ENCODE assay signal across 36 mouse cellular contexts in genomic region chr1:80162943-80163342, GRCm38 (mm10). TPM values are rescaled to one million over a fixed set of nuclear protein-coding genes. Genes with fewer than 3 reads are reported as not detected.
"Had no signal": no experiment of that assay in that cellular context is flagged by ENCODE, and none has a peak within 500 bp of the region (broad histone marks: within the 10 kb centered on the region; RNA-seq: fewer than 3 reads in every experiment).

No protein-coding gene starts in this region.

- H3K9ac ChIP-seq: heart, embryonic 12.5 days; heart, embryonic 13.5 days; heart, embryonic 15.5 days; hindbrain, embryonic 12.5 days; hindbrain, embryonic 13.5 days; hindbrain, embryonic 14.5 days; hindbrain, embryonic 15.5 days; intestine, embryonic 15.5 days; kidney, embryonic 15.5 days had no signal

- H3K4me1 ChIP-seq: heart, embryonic 10.5 days; heart, embryonic 12.5 days; heart, embryonic 13.5 days; heart, embryonic 15.5 days; hindbrain, embryonic 10.5 days; hindbrain, embryonic 12.5 days; hindbrain, embryonic 13.5 days; hindbrain, embryonic 15.5 days; intestine, embryonic 15.5 days; kidney, embryonic 15.5 days had no signal

- H3K27ac ChIP-seq: heart, embryonic 10.5 days; heart, embryonic 13.5 days; heart, embryonic 15.5 days; hindbrain, embryonic 10.5 days; hindbrain, embryonic 12.5 days; hindbrain, embryonic 13.5 days; hindbrain, embryonic 14.5 days; hindbrain, embryonic 15.5 days; hindbrain, postnatal 0 days; intestine, embryonic 15.5 days; kidney, embryonic 15.5 days; kidney, postnatal 0 days; layer of hippocampus, adult 2 months had no signal

- H3K4me2 ChIP-seq: heart, embryonic 11.5 days; heart, embryonic 12.5 days; heart, embryonic 13.5 days; heart, embryonic 15.5 days; hindbrain, embryonic 12.5 days; hindbrain, embryonic 13.5 days; hindbrain, embryonic 14.5 days; hindbrain, embryonic 15.5 days; intestine, embryonic 15.5 days; kidney, embryonic 15.5 days had no signal

- ATAC-seq: hindbrain, embryonic 16.5 days; hindbrain, postnatal 0 days; inflammation-experienced regulatory T-cells, adult 6 months; intestine, embryonic 15.5 days; intestine, embryonic 16.5 days; intestine, postnatal 0 days had no signal

- DNase-seq: heart, postnatal 10 days; heart, postnatal 14 days; heart, postnatal 36 days; heart, postnatal 4 days; kidney, adult 11 months; kidney, adult 18-20 months; kidney, adult 2 months; kidney, adult 8-10 months; kidney, adult 9 months; kidney, postnatal 10 days; kidney, postnatal 14 days; kidney, postnatal 25 days; kidney, postnatal 36 days; kidney, postnatal 4 days; layer of hippocampus, adult 9-11 months; layer of hippocampus, postnatal 36 days had no signal

- H3K4me3 ChIP-seq: heart, embryonic 10.5 days; heart, embryonic 12.5 days; heart, embryonic 13.5 days; heart, embryonic 15.5 days; hindbrain, embryonic 10.5 days; hindbrain, embryonic 12.5 days; hindbrain, embryonic 13.5 days; hindbrain, embryonic 15.5 days; intestine, embryonic 15.5 days; kidney, embryonic 15.5 days; layer of hippocampus, adult 2 months had no signal

- H3K9me3 ChIP-seq: heart, embryonic 10.5 days; heart, embryonic 12.5 days; heart, embryonic 13.5 days; heart, embryonic 15.5 days; hindbrain, embryonic 10.5 days; hindbrain, embryonic 12.5 days; hindbrain, embryonic 13.5 days; hindbrain, embryonic 15.5 days; intestine, embryonic 15.5 days; kidney, embryonic 15.5 days had no signal

- H3K36me3 ChIP-seq: heart, embryonic 10.5 days; heart, embryonic 12.5 days; heart, embryonic 13.5 days; heart, embryonic 15.5 days; hindbrain, embryonic 10.5 days; hindbrain, embryonic 12.5 days; hindbrain, embryonic 13.5 days; hindbrain, embryonic 15.5 days; intestine, embryonic 15.5 days; kidney, embryonic 15.5 days had no signal

- H3K27me3 ChIP-seq: heart, embryonic 12.5 days; heart, embryonic 13.5 days; heart, embryonic 15.5 days; hindbrain, embryonic 12.5 days; hindbrain, embryonic 13.5 days; hindbrain, embryonic 15.5 days; intestine, embryonic 15.5 days; kidney, embryonic 15.5 days had no signal

RNA-seq across cellular contexts. Expression of gene Fam124b, which starts 55.3 kb away (rescaled TPM):
- total RNA-seq: hematopoietic stem cell, adult 5-6 weeks had no signal
